Mouse (Mus musculus) gastrocnemius, postnatal 4 days (tissue): ENCODE results near the gene Rfpl4b. TPM values are rescaled to one million over a fixed set of nuclear protein-coding genes. Genes with fewer than 3 reads are reported as not detected.
"Not testable (repeated sequence)": the region's sequence is repeated elsewhere in the genome, so short reads cannot be mapped to it uniquely, and the experiment has no call there.

ENCODE experiments used
- DNase-seq, 2 experiments: peaks; one replicate each; pipeline ENCODE4 v3.0.0; 2021 to 2022; ENCODE audit warnings: low spot score in 2 of 2, mixed read lengths in 2 of 2
- long read RNA-seq, 2 experiments: library from polyadenylated mRNA; stranded (forward); transcript quantifications; one replicate each; pipeline ENCODE4 v2.0.0; 2021
- total RNA-seq, 2 experiments: library from RNA; stranded (reverse); gene quantifications; 2 replicates each; pipeline ENCODE4 v1.2.3; 2021

The Rfpl4b gene
- total RNA-seq = not detected
- long read RNA-seq, experiment 1 = 0 reads
- long read RNA-seq, experiment 2 = 0 reads

- no peak for DNase-seq
These were observed at the start of gene Rfpl4b for GRCm38 (mm10) chr10:38821679-38822078. Gene Rfpl4b (minus strand): TSS chr10:38821779.

DNA sequence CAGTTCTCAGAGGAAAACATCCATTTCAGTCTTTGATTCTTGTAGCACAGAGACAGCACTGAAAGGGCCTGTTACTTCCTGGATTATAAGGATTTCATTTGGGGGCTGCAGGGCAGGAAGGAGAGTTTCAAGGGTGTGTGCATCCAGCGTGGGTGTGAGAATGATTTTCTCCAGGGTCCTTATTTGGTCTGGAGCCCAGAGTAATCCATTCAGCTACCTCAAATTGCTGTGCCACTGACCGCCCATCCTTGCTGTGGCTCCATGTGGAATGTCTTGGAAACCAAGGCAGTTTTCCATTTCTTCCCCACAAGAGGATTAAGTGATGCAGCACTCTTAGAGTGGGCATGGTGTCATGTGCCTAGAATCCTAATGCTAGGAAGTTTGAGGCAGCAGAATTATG is 33.6 kb upstream of the Rfpl4b start:
- no peak for DNase-seq

DNA sequence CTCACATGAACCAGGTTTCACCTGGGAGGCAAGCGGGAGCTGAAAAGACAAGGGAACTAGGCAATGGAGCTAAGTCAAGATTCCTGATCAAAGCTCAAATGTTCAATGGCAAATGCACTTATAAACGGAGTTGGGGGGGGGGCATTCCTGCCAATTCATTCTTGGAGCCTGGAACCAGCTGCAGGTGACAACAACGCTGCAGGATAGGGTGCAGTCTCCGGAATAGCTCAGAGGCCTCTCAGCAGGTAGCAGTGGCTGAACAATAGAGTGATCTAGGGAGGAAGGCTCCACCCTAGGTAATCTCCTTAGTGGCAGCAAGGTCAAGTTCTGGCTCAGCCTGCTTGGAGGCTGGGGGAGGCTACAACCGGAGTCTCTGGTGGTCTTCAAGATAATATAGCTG is 28.4 kb upstream of the Rfpl4b start:
- DNase-seq = not testable (repeated sequence)

DNA sequence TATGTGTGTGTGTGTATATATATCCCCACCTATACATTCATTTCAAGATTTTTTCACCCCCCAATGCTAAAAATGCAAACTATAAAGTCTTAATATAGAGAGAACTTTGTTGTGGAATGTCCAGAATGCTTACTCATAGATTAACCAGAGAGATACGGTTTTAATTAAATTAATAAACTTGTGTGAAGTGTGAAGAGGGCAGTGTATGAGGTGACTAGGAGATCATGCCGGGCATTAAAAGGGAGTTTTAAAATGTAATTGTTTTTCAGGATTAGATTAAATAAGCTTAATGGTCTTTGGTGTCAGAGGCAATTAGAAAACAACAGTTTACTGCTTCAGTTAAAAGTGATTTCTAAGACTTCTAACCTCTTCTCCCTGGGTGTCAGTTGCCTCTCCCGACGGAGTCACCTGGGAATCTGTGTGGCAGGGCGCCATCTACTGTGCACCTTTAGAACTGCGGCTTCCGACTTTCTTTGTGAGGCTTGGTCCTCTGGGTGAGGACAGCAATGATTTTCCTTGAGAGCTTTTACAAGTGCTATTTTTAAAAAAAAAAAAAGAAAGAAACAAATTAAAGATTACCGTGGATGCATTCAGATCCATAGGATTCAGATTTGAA is 27.4 kb upstream of the Rfpl4b start:
- peak; percentile 73 to 77 for DNase-seq

DNA sequence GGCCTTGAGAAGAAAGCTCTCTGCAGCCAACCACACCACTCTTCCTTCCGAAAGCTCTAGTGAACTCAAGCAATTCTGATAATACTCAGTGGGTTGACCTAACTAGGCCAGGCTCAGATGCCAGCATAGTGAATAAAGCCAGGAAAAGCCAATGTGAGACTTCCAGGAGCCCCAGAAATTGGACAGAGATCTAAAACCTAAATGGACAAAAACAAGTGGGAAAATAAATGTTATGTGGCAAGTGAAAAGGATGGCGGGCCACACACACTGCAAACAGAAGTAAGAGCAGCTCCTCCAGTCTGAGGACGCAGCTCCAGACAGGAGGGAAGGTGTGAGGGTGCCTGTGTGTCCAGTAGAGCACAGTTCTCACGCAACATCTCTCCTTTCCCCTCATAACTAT is 26.7 kb upstream of the Rfpl4b start:
- no peak for DNase-seq

DNA sequence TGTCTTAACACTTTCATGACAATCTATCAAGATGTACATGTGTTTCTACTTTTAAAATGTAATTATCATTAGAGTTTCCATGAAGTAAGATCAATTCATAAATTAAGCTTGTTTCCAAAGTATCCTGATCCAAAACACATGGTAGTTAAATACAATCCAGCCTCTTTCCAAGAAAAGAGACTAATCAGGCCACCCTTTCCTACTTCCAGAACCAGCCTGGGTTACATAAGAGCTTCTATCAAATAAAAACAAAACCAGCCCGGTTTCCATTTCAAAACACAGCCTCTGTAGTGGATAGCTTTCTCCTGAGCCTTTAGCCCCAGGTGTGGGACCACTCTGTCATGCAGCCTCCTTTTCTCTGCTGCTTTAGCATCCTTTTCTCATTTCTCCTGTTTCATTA is 2.2 kb upstream of the Rfpl4b start:
- DNase-seq = no peak

DNA sequence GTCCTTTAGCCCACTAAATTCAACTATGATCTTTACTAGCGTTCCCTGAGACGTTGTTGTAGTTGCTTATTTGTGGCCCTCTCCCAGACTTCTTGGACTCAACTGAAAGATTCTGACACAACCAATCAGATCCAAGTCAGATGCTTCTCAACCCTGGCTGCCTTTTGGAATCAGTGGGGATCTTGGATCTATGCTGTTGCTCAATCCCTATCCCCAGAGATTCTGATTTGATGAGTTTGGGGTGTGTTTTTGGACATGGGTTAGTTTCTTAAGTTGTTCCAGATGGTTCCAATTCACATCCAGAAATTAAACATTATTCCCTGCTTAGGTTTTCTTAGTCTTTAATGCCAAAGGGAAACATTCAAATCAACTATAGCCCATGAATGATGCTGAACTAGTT is 15.5 kb downstream of the Rfpl4b start:
- no peak for DNase-seq

DNA sequence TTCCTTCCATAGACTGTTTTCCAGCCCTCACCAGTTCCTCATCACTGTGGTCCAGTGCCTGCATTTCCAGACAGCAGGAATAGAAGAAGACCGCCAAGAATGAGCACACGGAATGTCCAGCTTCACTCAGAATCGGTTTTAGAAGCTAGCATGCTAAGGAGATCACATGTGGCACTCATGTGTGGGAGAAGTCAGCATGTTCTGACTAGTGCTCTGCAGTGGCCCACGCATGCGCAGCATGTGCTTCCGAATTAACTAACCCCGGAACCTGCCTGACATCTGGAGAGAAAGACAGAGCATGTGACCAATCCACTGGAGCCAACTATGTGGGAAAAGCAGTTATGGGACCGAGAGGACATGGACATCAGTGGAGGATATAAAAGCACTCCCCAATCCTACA is 17.5 kb downstream of the Rfpl4b start:
- no peak for DNase-seq

DNA sequence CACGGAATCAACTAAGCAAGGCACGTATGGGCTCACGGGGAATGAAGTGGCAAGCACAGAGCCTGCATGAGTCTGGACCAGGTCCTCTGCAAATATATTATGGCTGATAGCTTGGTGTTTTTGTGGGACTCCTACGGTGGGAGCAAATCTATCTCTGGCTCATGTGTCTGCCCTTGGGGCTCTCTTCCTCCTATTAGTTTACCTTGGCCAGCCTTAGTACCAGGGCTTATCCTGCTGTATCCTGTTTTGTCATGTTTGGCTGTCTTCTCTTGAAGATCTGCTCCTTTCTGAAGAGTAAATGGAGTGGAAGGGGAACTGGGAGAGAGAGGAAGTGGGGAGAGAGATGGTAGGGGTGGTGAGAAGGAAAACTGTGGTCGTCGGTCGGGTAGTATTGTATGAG is 18.3 kb downstream of the Rfpl4b start:
- no peak for DNase-seq

DNA sequence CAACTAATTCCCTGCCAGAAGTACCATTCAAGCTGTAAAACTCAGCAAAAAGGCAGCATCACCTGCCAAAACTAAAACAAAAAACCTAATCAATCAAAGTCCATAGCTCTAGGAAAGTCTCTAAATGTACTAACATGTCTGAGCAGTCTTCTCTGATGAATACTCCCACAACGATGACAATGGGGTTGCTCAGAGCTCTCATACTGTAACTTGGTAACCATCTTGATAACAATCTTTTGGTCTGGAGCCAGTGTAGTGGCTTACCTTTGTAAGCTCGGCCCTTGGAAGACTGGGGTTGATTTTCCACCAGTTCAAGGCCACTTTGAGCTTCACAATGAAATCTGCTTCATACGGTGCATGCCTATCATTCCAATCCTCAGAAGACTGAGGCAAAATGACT is 33.0 kb downstream of the Rfpl4b start:
- no peak for DNase-seq

Other genes with a start within 250 kb of the Rfpl4b start
- 100 to 1,000 TPM; 173 to 197 TPM for gene Lama4, start 143.7 kb upstream of the Rfpl4b start, total RNA-seq